Mouse (Mus musculus): Measurements from ENCODE around the gene Nxn.

DNA sequence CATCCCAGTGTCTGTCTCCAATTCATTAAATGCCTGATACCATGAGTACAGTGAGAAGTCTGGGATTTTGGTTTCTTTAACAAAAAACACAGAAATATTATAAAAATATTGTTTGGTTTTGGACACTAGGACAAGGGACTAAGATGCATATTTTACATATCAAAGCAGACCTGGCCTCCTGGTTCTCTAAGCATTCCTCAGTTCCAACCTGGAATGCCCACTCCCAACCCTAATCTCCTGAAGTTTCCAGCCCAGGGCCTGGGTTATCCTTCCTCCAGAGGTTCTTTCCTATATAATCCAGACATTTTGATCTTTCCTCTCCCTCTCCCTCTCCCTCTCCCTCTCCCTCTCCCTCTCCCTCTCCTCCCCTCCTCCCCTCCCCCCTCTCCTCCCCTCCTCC is 173.9 kb downstream of the Nxn start:
- TF ChIP-seq POLR2A (IDR thresholded peaks at IDR 0.05; ENCODE audit: borderline replicate concordance, extremely low read depth, low read depth, low read length): no peak
- no peak for TF ChIP-seq CTCF (IDR thresholded peaks at IDR 0.05; ENCODE audit: insufficient read depth, low read length)

All from lung, adult 2 months (tissue).